Mouse (Mus musculus): ENCODE results near the gene Scly. TPM values are rescaled to one million over a fixed set of nuclear protein-coding genes. Genes with fewer than 3 reads are reported as not detected.

Scly gene
- total RNA-seq, 1 experiment = 12.0 TPM

GRCm38 (mm10) chr1:91301206-91301920 lies 3.2 kb downstream of the Scly start:
- H3K27ac ChIP-seq (ENCODE audit: insufficient read depth, low read depth, low read length, poor library complexity, severe bottlenecking) = no peak overlapping the region
- TF ChIP-seq ZC3H11A (IDR thresholded peaks at IDR 0.05; ENCODE audit: borderline replicate concordance, low read depth, low read length) (no peak), MAFK (IDR thresholded peaks at IDR 0.05; ENCODE audit: insufficient read depth, low read depth, low read length) (no peak), HCFC1 (IDR thresholded peaks at IDR 0.05; ENCODE audit: borderline replicate concordance, insufficient read depth, low read length) (no peak), CHD2 (IDR thresholded peaks at IDR 0.05; ENCODE audit: low read depth, low read length) (no peak), ZNF384 (IDR thresholded peaks at IDR 0.05; ENCODE audit: low read depth, low read length) (no peak)
- in situ Hi-C loops (cut with MboI; ENCODE audit: low sequenced_read_pairs in 2 of 2, unreplicated experiment in 2 of 2) = no loop called here
- no peak overlapping the region for H3K9ac ChIP-seq (ENCODE audit: insufficient read depth, low read depth, low read length, poor library complexity, severe bottlenecking)
- H3K36me3 ChIP-seq (ENCODE audit: control insufficient read depth, insufficient read depth, low read length, poor library complexity, severe bottlenecking) = peaks cover 10% of the 10 kb centered on the region; the same call in 1 of the 2 replicates
- peaks cover 0 to 7% of the 10 kb centered on the region in 2 experiments; a peak in 2 of 4 replicates for H3K4me1 ChIP-seq (ENCODE audit: control insufficient read depth in 2 of 2, insufficient read depth in 2 of 2, low read length in 2 of 2, poor library complexity in 1 of 2)
- no peaks in the 10 kb centered on the region for H3K9me3 ChIP-seq (ENCODE audit: control insufficient read depth, insufficient read depth, low read depth, low read length)
- H3K4me3 ChIP-seq (ENCODE audit: insufficient read depth in 1 of 2, low read depth in 1 of 2, low read length in 2 of 2, poor library complexity in 1 of 2, severe bottlenecking in 1 of 2) = no peak overlapping the region
- DNase-seq (ENCODE audit: low read depth, low spot score) = no peak

DNA sequence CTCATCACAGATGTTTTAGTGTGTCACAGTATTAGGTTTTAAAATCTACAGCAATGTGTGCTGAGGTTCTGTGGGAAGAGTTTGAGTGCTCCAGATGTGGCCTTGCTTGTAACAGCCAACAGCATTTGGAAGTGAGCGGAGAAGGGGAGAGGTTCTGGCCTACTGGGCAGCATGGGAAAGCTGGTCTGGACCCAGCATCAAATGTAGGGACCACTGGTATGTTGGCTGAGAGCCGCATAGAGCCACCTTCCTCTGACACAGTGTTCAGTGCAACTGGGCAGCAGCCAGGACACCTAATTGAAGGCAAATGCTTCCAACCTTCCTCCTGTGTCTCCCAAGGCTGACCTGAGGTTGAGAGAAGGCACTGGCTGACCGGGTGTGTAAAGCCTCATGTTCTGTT lies 3.9 kb downstream of the Scly start:
- Histone ChIP-seq H3K4me1 (ENCODE audit: control insufficient read depth in 2 of 2, insufficient read depth in 2 of 2, low read length in 2 of 2, poor library complexity in 1 of 2) (peaks cover 0 to 7% of the 10 kb centered on the region in 2 experiments; a peak in 2 of 4 replicates), H3K27ac (ENCODE audit: insufficient read depth, low read depth, low read length, poor library complexity, severe bottlenecking) (no peak overlapping the region), H3K4me3 (ENCODE audit: insufficient read depth in 1 of 2, low read depth in 1 of 2, low read length in 2 of 2, poor library complexity in 1 of 2, severe bottlenecking in 1 of 2) (no peak overlapping the region), H3K9ac (ENCODE audit: insufficient read depth, low read depth, low read length, poor library complexity, severe bottlenecking) (no peak overlapping the region), H3K36me3 (ENCODE audit: control insufficient read depth, insufficient read depth, low read length, poor library complexity, severe bottlenecking) (peaks cover 10% of the 10 kb centered on the region; the same call in 1 of the 2 replicates), H3K9me3 (ENCODE audit: control insufficient read depth, insufficient read depth, low read depth, low read length) (no peaks in the 10 kb centered on the region)
- DNase-seq (ENCODE audit: low read depth, low spot score) = no peak
- TF ChIP-seq CHD2 (IDR thresholded peaks at IDR 0.05; ENCODE audit: low read depth, low read length) (no peak), ZNF384 (IDR thresholded peaks at IDR 0.05; ENCODE audit: low read depth, low read length) (no peak), MAFK (IDR thresholded peaks at IDR 0.05; ENCODE audit: insufficient read depth, low read depth, low read length) (no peak), HCFC1 (IDR thresholded peaks at IDR 0.05; ENCODE audit: borderline replicate concordance, insufficient read depth, low read length) (no peak), ZC3H11A (IDR thresholded peaks at IDR 0.05; ENCODE audit: borderline replicate concordance, low read depth, low read length) (no peak)
- in situ Hi-C loops (cut with MboI; ENCODE audit: low sequenced_read_pairs in 2 of 2, unreplicated experiment in 2 of 2) = no loop called here

GRCm38 (mm10) chr1:91304621-91305020 lies 6.5 kb downstream of the Scly start:
- H3K9me3 ChIP-seq (ENCODE audit: control insufficient read depth, insufficient read depth, low read depth, low read length) = no peaks in the 10 kb centered on the region
- in situ Hi-C loops (cut with MboI; ENCODE audit: low sequenced_read_pairs in 2 of 2, unreplicated experiment in 2 of 2) = no loop called here
- TF ChIP-seq HCFC1 (IDR thresholded peaks at IDR 0.05; ENCODE audit: borderline replicate concordance, insufficient read depth, low read length) (no peak), ZC3H11A (IDR thresholded peaks at IDR 0.05; ENCODE audit: borderline replicate concordance, low read depth, low read length) (no peak), ZNF384 (IDR thresholded peaks at IDR 0.05; ENCODE audit: low read depth, low read length) (no peak), MAFK (IDR thresholded peaks at IDR 0.05; ENCODE audit: insufficient read depth, low read depth, low read length) (no peak), CHD2 (IDR thresholded peaks at IDR 0.05; ENCODE audit: low read depth, low read length) (no peak)
- H3K27ac ChIP-seq (ENCODE audit: insufficient read depth, low read depth, low read length, poor library complexity, severe bottlenecking) = no peak overlapping the region
- DNase-seq (ENCODE audit: low read depth, low spot score) = no peak
- H3K4me1 ChIP-seq (ENCODE audit: control insufficient read depth in 2 of 2, insufficient read depth in 2 of 2, low read length in 2 of 2, poor library complexity in 1 of 2) = no peaks in the 10 kb centered on the region; a peak in 1 of 4 replicates
- no peak overlapping the region for H3K9ac ChIP-seq (ENCODE audit: insufficient read depth, low read depth, low read length, poor library complexity, severe bottlenecking)
- H3K36me3 ChIP-seq (ENCODE audit: control insufficient read depth, insufficient read depth, low read length, poor library complexity, severe bottlenecking) = peaks cover 24% of the 10 kb centered on the region; the same call in 1 of the 2 replicates
- H3K4me3 ChIP-seq (ENCODE audit: insufficient read depth in 1 of 2, low read depth in 1 of 2, low read length in 2 of 2, poor library complexity in 1 of 2, severe bottlenecking in 1 of 2) = no peak overlapping the region

DNA sequence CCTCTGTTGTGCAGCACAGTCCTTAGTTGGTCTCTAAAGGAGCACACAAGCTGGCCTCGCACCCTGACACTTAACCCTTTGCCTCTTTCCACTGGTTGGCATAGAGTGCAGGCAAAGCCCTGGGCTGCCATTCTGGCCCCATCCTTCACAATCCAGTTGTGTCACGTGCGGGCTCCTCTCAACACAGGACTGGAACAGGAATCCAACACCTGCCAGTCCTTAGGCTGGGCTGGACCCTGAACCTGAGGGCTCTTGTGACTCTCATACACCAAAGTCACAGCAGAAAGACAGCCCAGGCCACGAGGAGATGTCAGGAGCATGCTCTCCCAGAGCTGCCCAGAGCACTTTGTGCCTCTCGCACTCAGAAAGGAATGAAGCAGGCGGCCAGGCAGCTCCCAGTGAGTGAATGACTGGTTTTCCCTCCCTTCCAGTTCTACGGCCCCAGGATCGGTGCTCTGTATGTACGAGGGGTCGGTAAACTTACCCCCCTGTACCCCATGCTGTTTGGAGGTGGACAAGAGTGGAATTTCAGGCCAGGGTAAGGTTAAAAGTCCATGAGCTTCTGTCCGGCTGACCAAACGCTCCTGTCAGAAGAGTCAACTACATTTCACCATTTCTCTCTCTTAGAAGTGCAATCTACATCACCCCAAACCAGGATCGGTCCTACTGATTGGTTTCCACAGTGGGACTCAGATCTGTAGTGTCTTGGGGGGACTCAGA lies 11.4 kb downstream of the Scly start:
- H3K9ac ChIP-seq (ENCODE audit: insufficient read depth, low read depth, low read length, poor library complexity, severe bottlenecking) = no peak overlapping the region
- H3K9me3 ChIP-seq (ENCODE audit: control insufficient read depth, insufficient read depth, low read depth, low read length) = no peaks in the 10 kb centered on the region
- no peak overlapping the region for H3K27ac ChIP-seq (ENCODE audit: insufficient read depth, low read depth, low read length, poor library complexity, severe bottlenecking)
- no peak overlapping the region for H3K4me3 ChIP-seq (ENCODE audit: insufficient read depth in 1 of 2, low read depth in 1 of 2, low read length in 2 of 2, poor library complexity in 1 of 2, severe bottlenecking in 1 of 2)
- in situ Hi-C loops (cut with MboI; ENCODE audit: low sequenced_read_pairs in 2 of 2, unreplicated experiment in 2 of 2) = no loop called here
- no peak for DNase-seq (ENCODE audit: low read depth, low spot score)
- TF ChIP-seq HCFC1 (IDR thresholded peaks at IDR 0.05; ENCODE audit: borderline replicate concordance, insufficient read depth, low read length) (no peak), ZNF384 (IDR thresholded peaks at IDR 0.05; ENCODE audit: low read depth, low read length) (no peak), ZC3H11A (IDR thresholded peaks at IDR 0.05; ENCODE audit: borderline replicate concordance, low read depth, low read length) (no peak), MAFK (IDR thresholded peaks at IDR 0.05; ENCODE audit: insufficient read depth, low read depth, low read length) (no peak), CHD2 (IDR thresholded peaks at IDR 0.05; ENCODE audit: low read depth, low read length) (no peak)
- peaks cover 24% of the 10 kb centered on the region for H3K36me3 ChIP-seq (ENCODE audit: control insufficient read depth, insufficient read depth, low read length, poor library complexity, severe bottlenecking)
- peaks cover 0 to 7% of the 10 kb centered on the region in 2 experiments; a peak in 3 of 4 replicates for H3K4me1 ChIP-seq (ENCODE audit: control insufficient read depth in 2 of 2, insufficient read depth in 2 of 2, low read length in 2 of 2, poor library complexity in 1 of 2)
